Mouse (Mus musculus) lung, embryonic 14.5 days (tissue): ENCODE data around the gene Camta1. TPM values are rescaled to one million over a fixed set of nuclear protein-coding genes. Genes with fewer than 3 reads are reported as not detected.

ENCODE experiments used
- ATAC-seq: fragments of 200-750 bp; cut with Nextera tagmentation; 2 replicates; pipeline ENCODE4 v1.8.0; 2017; ENCODE audit warnings: mild to moderate bottlenecking, moderate TSS enrichment, moderate library complexity; ENCODE audit not compliant: insufficient read depth
- DNase-seq: peaks from one replicate; pipeline ENCODE4 v3.0.0-alpha.2; 2015
- H3K27ac ChIP-seq: fragments of 300-500 bp; sonication (generic); 2 replicates; pipeline ENCODE4 v1.5.1; 2014; ENCODE audit warnings: low read depth, mild to moderate bottlenecking, moderate library complexity
- H3K27me3 ChIP-seq: fragments of 300-500 bp; sonication (generic); 2 replicates; pipeline ENCODE4 v1.6.1; 2014; ENCODE audit warnings: low read length, control low read depth; ENCODE audit not compliant: insufficient read depth
- H3K36me3 ChIP-seq: fragments of 300-500 bp; sonication (generic); 2 replicates; pipeline ENCODE4 v1.6.1; 2014; ENCODE audit warnings: control low read depth; ENCODE audit not compliant: insufficient read depth
- H3K4me1 ChIP-seq: fragments of 300-500 bp; sonication (generic); 2 replicates; pipeline ENCODE4 v1.6.1; 2014; ENCODE audit warnings: antibody characterized with exemption, control low read depth; ENCODE audit not compliant: insufficient read depth
- H3K4me2 ChIP-seq: fragments of 300-500 bp; sonication (generic); 2 replicates; pipeline ENCODE4 v1.6.1; 2014; ENCODE audit warnings: mild to moderate bottlenecking
- H3K4me3 ChIP-seq: fragments of 300-500 bp; sonication (generic); 2 replicates; pipeline ENCODE4 v1.5.1; 2014; ENCODE audit warnings: low read depth, low read length
- H3K9ac ChIP-seq: fragments of 300-500 bp; sonication (generic); 2 replicates; pipeline ENCODE4 v1.6.1; 2014
- H3K9me3 ChIP-seq: fragments of 300-500 bp; sonication (generic); 2 replicates; pipeline ENCODE4 v1.6.1; 2016; ENCODE audit warnings: low read depth, low read length, control low read depth
- CTCF ChIP-seq: IDR thresholded peaks from 2 replicates; pipeline ENCODE4 v1.5.1; 2016; ENCODE audit warnings: antibody characterized with exemption, low read depth
- WGBS: fragments of 180-500 bp; shearing (Covaris S2); extraction: QIAGEN DNeasy Blood & Tissue Kit; methylation state at CpG from one replicate; pipeline ENCODE4 v1.1.7; 2014; 5-methylcytosine and 5-hydroxymethylcytosine counted together
- polyA plus RNA-seq: library from polyadenylated mRNA; unstranded; fragments of >200 nt; fragmentation: Nextera tagmentation; extraction: Ambion mirVana; gene quantifications from 2 replicates; pipeline ENCODE4 v1.2.1, GENCODE M21; 2014

Gene Camta1
- polyA plus RNA-seq, 1 experiment from 2014 or later, result 87.5 TPM

- H3K36me3 ChIP-seq, result no peaks in the 10 kb centered on the region
- H3K4me3 ChIP-seq, result no peak overlapping the region
- H3K4me2 ChIP-seq, result no peak overlapping the region
- 72% methylated on average over 15 of the region's 15 CpGs for WGBS
- H3K27ac ChIP-seq, result no peak overlapping the region
- no peak for ATAC-seq
- H3K9ac ChIP-seq, result no peak overlapping the region
- no peak for DNase-seq
- no peaks in the 10 kb centered on the region for H3K9me3 ChIP-seq
- no peak for TF ChIP-seq CTCF
- H3K27me3 ChIP-seq, result no peaks in the 10 kb centered on the region
- no peaks in the 10 kb centered on the region for H3K4me1 ChIP-seq
Observed at GRCm38 (mm10) chr4:151576291-151577108, 285.2 kb downstream of the Camta1 start.

- no peak overlapping the region for H3K4me3 ChIP-seq
- no peak overlapping the region for H3K4me2 ChIP-seq
- H3K27me3 ChIP-seq, result no peaks in the 10 kb centered on the region
- DNase-seq (no peak), ATAC-seq (no peak)
- H3K36me3 ChIP-seq, result no peaks in the 10 kb centered on the region
- no peaks in the 10 kb centered on the region for H3K9me3 ChIP-seq
- H3K9ac ChIP-seq, result no peak overlapping the region
- 59% methylated on average over 5 of the region's 5 CpGs for WGBS
- no peaks in the 10 kb centered on the region for H3K4me1 ChIP-seq
- TF ChIP-seq CTCF, result no peak
- no peak overlapping the region for H3K27ac ChIP-seq
Observed at GRCm38 (mm10) chr4:151572716-151573115, 289.0 kb downstream of the Camta1 start.

GRCm38 (mm10) chr4:151569586-151569985 is 292.1 kb downstream of the Camta1 start:
- Histone ChIP-seq H3K27ac (no peak overlapping the region), H3K4me3 (no peak overlapping the region), H3K4me1 (no peaks in the 10 kb centered on the region), H3K36me3 (no peaks in the 10 kb centered on the region), H3K9ac (no peak overlapping the region), H3K4me2 (no peak overlapping the region), H3K9me3 (no peaks in the 10 kb centered on the region), H3K27me3 (no peaks in the 10 kb centered on the region)
- TF ChIP-seq CTCF, result no peak
- ATAC-seq (no peak), DNase-seq (no peak)
- 64% methylated on average over 3 of the region's 3 CpGs for WGBS

GRCm38 (mm10) chr4:151568887-151569286 is 292.8 kb downstream of the Camta1 start:
- H3K4me2 ChIP-seq, result no peak overlapping the region
- no peaks in the 10 kb centered on the region for H3K9me3 ChIP-seq
- no peak for TF ChIP-seq CTCF
- no peaks in the 10 kb centered on the region for H3K27me3 ChIP-seq
- WGBS, result 66% methylated on average over 7 of the region's 7 CpGs
- DNase-seq, result no peak
- H3K9ac ChIP-seq, result no peak overlapping the region
- ATAC-seq, result no peak
- no peaks in the 10 kb centered on the region for H3K36me3 ChIP-seq
- no peak overlapping the region for H3K4me3 ChIP-seq
- no peaks in the 10 kb centered on the region for H3K4me1 ChIP-seq
- no peak overlapping the region for H3K27ac ChIP-seq

- WGBS, result 68% methylated on average over 4 of the region's 4 CpGs
- no peak overlapping the region for H3K27ac ChIP-seq
- no peak overlapping the region for H3K9ac ChIP-seq
- no peak for ATAC-seq
- no peaks in the 10 kb centered on the region for H3K4me1 ChIP-seq
- no peaks in the 10 kb centered on the region for H3K27me3 ChIP-seq
- no peak overlapping the region for H3K4me2 ChIP-seq
- DNase-seq, result no peak
- no peak for TF ChIP-seq CTCF
- H3K36me3 ChIP-seq, result no peaks in the 10 kb centered on the region
- no peaks in the 10 kb centered on the region for H3K9me3 ChIP-seq
- no peak overlapping the region for H3K4me3 ChIP-seq
Observed at GRCm38 (mm10) chr4:151567105-151567504, 294.6 kb downstream of the Camta1 start.

- no peak overlapping the region for H3K4me2 ChIP-seq
- DNase-seq (peak; percentile 71), ATAC-seq (peak; percentile 77; the same call in 1 of the 2 replicates)
- 41% methylated on average over 9 of the region's 9 CpGs for WGBS
- H3K36me3 ChIP-seq, result no peaks in the 10 kb centered on the region
- H3K27me3 ChIP-seq, result no peaks in the 10 kb centered on the region
- H3K4me3 ChIP-seq, result no peak overlapping the region
- no peaks in the 10 kb centered on the region for H3K9me3 ChIP-seq
- H3K9ac ChIP-seq, result no peak overlapping the region
- TF ChIP-seq CTCF, result no peak
- H3K4me1 ChIP-seq, result no peaks in the 10 kb centered on the region
- H3K27ac ChIP-seq, result no peak overlapping the region
Observed at GRCm38 (mm10) chr4:151555505-151555904, 306.2 kb downstream of the Camta1 start.

- Histone ChIP-seq H3K9me3 (no peaks in the 10 kb centered on the region), H3K4me1 (no peaks in the 10 kb centered on the region), H3K9ac (no peak overlapping the region), H3K27ac (no peak overlapping the region), H3K36me3 (no peaks in the 10 kb centered on the region), H3K27me3 (0 out of 2 replicates have a peak, but pooled peaks cover 4% of the 10 kb centered on the region), H3K4me3 (no peak overlapping the region), H3K4me2 (no peak overlapping the region)
- DNase-seq, result peak; percentile 24
- ATAC-seq, result no peak
- 29% methylated on average over 10 of the region's 10 CpGs for WGBS
- TF ChIP-seq CTCF, result no peak
Observed at GRCm38 (mm10) chr4:151549523-151549922, 312.2 kb downstream of the Camta1 start.
